Mouse (Mus musculus) lung, postnatal 0 days (tissue): ENCODE data around the gene Olfr1248. TPM values are rescaled to one million over a fixed set of nuclear protein-coding genes. Genes with fewer than 3 reads are reported as not detected.
"Not testable (repeated sequence)": the region's sequence is repeated elsewhere in the genome, so short reads cannot be mapped to it uniquely, and the experiment has no call there.

Source experiments
- ATAC-seq: fragments of 200-750 bp; cut with Nextera tagmentation; 2 replicates; pipeline ENCODE4 v1.8.0; 2017; ENCODE audit warnings: moderate library complexity
- DNase-seq: peaks from one replicate; pipeline ENCODE4 v3.0.0-alpha.2; 2016; ENCODE audit warnings: low spot score
- H3K27ac ChIP-seq: fragments of 300-500 bp; sonication (generic); 2 replicates; pipeline ENCODE4 v1.5.1; 2014; ENCODE audit warnings: antibody characterized with exemption, mild to moderate bottlenecking, low read length, mixed read lengths
- H3K27me3 ChIP-seq: fragments of 300-500 bp; sonication (generic); replicated peaks from 2 replicates; pipeline ENCODE4 v1.6.1; 2014; ENCODE audit warnings: low read length, mixed read lengths; ENCODE audit not compliant: insufficient read depth
- H3K36me3 ChIP-seq: fragments of 300-500 bp; sonication (generic); 2 replicates; pipeline ENCODE4 v1.6.1; 2014; ENCODE audit warnings: low read length, mixed read lengths; ENCODE audit not compliant: insufficient read depth
- H3K4me1 ChIP-seq: fragments of 300-500 bp; sonication (generic); 2 replicates; pipeline ENCODE4 v1.6.1; 2014; ENCODE audit warnings: antibody characterized with exemption, low read depth, low read length, mixed read lengths; ENCODE audit not compliant: insufficient read depth
- H3K4me2 ChIP-seq: fragments of 300-500 bp; sonication (generic); replicated peaks from 2 replicates; pipeline ENCODE4 v1.6.1; 2014; ENCODE audit warnings: low read depth, mild to moderate bottlenecking, low read length, moderate library complexity, mixed read lengths
- H3K4me3 ChIP-seq: fragments of 300-500 bp; sonication (generic); 2 replicates; pipeline ENCODE4 v1.5.1; 2014; ENCODE audit warnings: low read depth, low read length
- H3K9ac ChIP-seq: fragments of 300-500 bp; sonication (generic); replicated peaks from 2 replicates; pipeline ENCODE4 v1.6.1; 2014; ENCODE audit warnings: low read depth, mild to moderate bottlenecking
- H3K9me3 ChIP-seq: fragments of 300-500 bp; sonication (generic); 2 replicates; pipeline ENCODE4 v1.6.1; 2016; ENCODE audit warnings: low read length, mixed read lengths
- CTCF ChIP-seq: IDR thresholded peaks from 2 replicates; pipeline ENCODE4 v1.5.1; 2016; ENCODE audit warnings: antibody characterized with exemption, mild to moderate bottlenecking
- EP300 ChIP-seq: IDR thresholded peaks from 2 replicates; pipeline ENCODE4 v1.6.1; 2016; ENCODE audit warnings: antibody characterized with exemption, mild to moderate bottlenecking, control low read depth
- WGBS: fragments of 180-500 bp; shearing (Covaris S2); extraction: QIAGEN DNeasy Blood & Tissue Kit; methylation state at CpG from one replicate; pipeline ENCODE4 v1.1.7; 2014; 5-methylcytosine and 5-hydroxymethylcytosine counted together
- polyA plus RNA-seq: library from polyadenylated mRNA; unstranded; fragments of >200 nt; fragmentation: Nextera tagmentation; extraction: Ambion mirVana; gene quantifications from 2 replicates; pipeline ENCODE4 v1.2.1, GENCODE M21; 2015

The Olfr1248 gene
- not detected in 2 replicates for polyA plus RNA-seq

DNA sequence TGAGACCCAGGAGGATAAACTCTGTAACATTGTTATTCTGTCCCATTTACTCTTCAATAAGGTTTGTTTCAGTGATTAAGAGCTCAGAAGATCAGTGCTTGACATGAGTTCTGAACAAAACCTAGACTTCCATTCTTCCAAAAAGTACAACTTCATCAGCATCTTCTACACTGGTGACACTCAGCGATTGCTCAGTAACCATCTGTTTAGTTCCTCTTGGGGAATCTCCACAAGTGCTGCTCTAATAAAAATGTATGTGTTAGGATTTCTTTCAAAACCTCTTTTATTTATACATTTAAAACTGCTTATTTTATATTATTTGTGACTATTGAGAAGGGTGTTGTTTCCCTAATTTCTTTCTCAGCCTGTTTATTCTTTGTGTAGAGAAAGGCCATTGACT lies at the start of gene Olfr1248:
Gene Olfr1248 (minus strand): TSS at position 101 of the 400 bp plus-strand sequence.
- WGBS, result 91% methylated on average over 1 of the region's 1 CpGs
- H3K27me3 ChIP-seq, ATAC-seq, DNase-seq, H3K9me3 ChIP-seq, H3K4me2 ChIP-seq, H3K27ac ChIP-seq, H3K4me3 ChIP-seq, H3K36me3 ChIP-seq, H3K9ac ChIP-seq, H3K4me1 ChIP-seq: not testable (repeated sequence)

- DNase-seq (no peak), ATAC-seq (no peak)
- no peak within 1 kb of the TSS for H3K4me3 ChIP-seq
- H3K9me3 ChIP-seq, result no peaks in the 10 kb centered on the region
- no peaks in the 10 kb centered on the region for H3K36me3 ChIP-seq
- no peak within 1 kb of the TSS for H3K27ac ChIP-seq
- TF ChIP-seq EP300, result no peak
- TF ChIP-seq CTCF, result no peak
- no peaks in the 10 kb centered on the region for H3K4me1 ChIP-seq
- H3K4me2 ChIP-seq, result no peak within 1 kb of the TSS
- no peaks in the 10 kb centered on the region for H3K27me3 ChIP-seq
- H3K9ac ChIP-seq, result no peak within 1 kb of the TSS
Observed at GRCm38 (mm10) chr2:89661367-89661766, 43.3 kb upstream of the Olfr1248 start, which contains the start of gene Olfr1250. Gene Olfr1250, minus strand, starts transcription at chr2:89661467.

DNA sequence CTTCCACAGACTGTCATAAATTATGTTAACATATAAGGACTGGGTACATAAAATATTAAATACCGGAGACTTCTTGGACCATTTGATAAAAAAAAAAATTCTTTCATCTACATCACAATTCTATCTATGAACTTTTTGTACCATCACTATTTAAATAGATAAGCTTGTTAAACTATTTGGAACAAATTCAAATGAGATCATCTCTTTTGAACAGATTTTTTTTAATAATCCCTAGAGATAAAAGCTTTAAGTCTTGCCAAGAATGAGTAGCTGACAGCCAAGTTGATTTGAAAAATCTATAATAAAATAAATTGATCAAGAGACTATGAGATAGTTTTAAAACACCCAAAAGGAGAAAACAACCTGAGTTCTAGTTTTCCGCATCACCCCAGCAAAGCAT lies 16.8 kb upstream of the Olfr1248 start, which contains the start of gene Olfr1249:
Gene Olfr1249 (minus strand): TSS at position 101 of the 400 bp plus-strand sequence.
- TF ChIP-seq EP300, result no peak
- TF ChIP-seq CTCF, result no peak
- H3K4me1 ChIP-seq, result no peaks in the 10 kb centered on the region
- H3K27ac ChIP-seq, result no peak within 1 kb of the TSS
- H3K36me3 ChIP-seq, result no peaks in the 10 kb centered on the region
- ATAC-seq (no peak), DNase-seq (no peak)
- H3K9ac ChIP-seq, result no peak within 1 kb of the TSS
- no peaks in the 10 kb centered on the region for H3K9me3 ChIP-seq
- H3K27me3 ChIP-seq, result no peaks in the 10 kb centered on the region
- no peak within 1 kb of the TSS for H3K4me2 ChIP-seq
- 85% methylated on average over 2 of the region's 2 CpGs for WGBS
- H3K4me3 ChIP-seq, result no peak within 1 kb of the TSS

- Histone ChIP-seq H3K4me1 (no peaks in the 10 kb centered on the region), H3K9ac (no peak within 1 kb of the TSS), H3K27ac (no peak within 1 kb of the TSS), H3K36me3 (no peaks in the 10 kb centered on the region), H3K4me3 (no peak within 1 kb of the TSS), H3K9me3 (no peaks in the 10 kb centered on the region), H3K4me2 (no peak within 1 kb of the TSS), H3K27me3 (no peaks in the 10 kb centered on the region)
- ATAC-seq (no peak), DNase-seq (no peak)
- WGBS, result 88% methylated on average over 2 of the region's 2 CpGs
- TF ChIP-seq EP300, result no peak
- no peak for TF ChIP-seq CTCF
Observed at GRCm38 (mm10) chr2:89614030-89614429, 4.0 kb downstream of the Olfr1248 start, which contains the start of gene Olfr1247. Gene Olfr1247, minus strand, starts transcription at chr2:89614130.

DNA sequence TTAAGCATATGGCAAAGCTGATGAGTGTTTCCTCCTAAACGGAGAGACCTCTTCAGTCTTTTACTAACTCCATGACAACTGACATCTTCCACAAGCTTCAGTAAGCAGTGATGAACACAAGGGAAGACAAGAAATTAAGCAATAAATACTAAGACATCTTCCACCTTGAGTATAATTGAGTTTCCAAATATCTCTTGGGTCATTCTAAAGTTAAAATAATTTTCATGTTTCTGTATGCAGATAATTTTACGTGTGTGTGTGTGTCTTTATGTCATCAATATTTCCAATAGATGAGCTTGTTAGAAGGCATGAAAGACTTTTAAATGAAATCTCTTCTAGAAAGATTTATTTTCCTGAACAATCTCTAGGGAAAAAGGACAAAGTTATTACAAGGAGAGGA lies 25.0 kb downstream of the Olfr1248 start, which contains the start of gene Olfr1246:
Gene Olfr1246 (minus strand): TSS at position 101 of the 400 bp plus-strand sequence.
- Histone ChIP-seq H3K4me1 (no peaks in the 10 kb centered on the region), H3K27me3 (no peaks in the 10 kb centered on the region), H3K4me2 (no peak within 1 kb of the TSS), H3K9me3 (no peaks in the 10 kb centered on the region), H3K9ac (no peak within 1 kb of the TSS), H3K4me3 (no peak within 1 kb of the TSS), H3K36me3 (no peaks in the 10 kb centered on the region), H3K27ac (no peak within 1 kb of the TSS)
- WGBS, result 70% methylated on average over 2 of the region's 2 CpGs
- ATAC-seq (no peak), DNase-seq (no peak)
- TF ChIP-seq EP300, result no peak
- TF ChIP-seq CTCF, result no peak

DNA sequence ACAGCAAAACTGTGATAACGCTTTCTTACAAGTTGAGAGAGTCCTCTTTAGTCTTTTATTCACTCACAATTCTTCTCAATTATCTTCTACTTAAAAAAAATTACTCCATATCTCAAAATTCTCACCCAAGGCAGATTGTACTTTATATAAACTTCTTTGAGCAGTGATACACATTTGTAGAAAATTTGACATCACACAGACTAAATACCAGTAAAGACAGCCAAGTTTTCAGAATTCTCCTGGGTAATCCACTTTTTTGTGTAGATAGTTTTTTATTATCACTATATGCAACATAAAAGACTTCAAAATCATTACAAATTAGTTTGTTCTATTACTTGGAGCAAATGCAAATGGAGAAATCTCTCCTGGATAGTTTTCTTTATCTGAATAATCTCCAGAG lies 39.7 kb downstream of the Olfr1248 start, which contains the start of gene Olfr1245:
Gene Olfr1245 (minus strand): TSS at position 101 of the 400 bp plus-strand sequence.
- no peak for ATAC-seq

More for the DNA sequence above, 39.7 kb downstream of the Olfr1248 start, which contains the start of gene Olfr1245:
- Histone ChIP-seq H3K4me2 (no peak within 1 kb of the TSS), H3K27me3 (no peaks in the 10 kb centered on the region), H3K9me3 (no peaks in the 10 kb centered on the region), H3K36me3 (no peaks in the 10 kb centered on the region), H3K4me1 (no peaks in the 10 kb centered on the region), H3K9ac (no peak within 1 kb of the TSS), H3K4me3 (no peak within 1 kb of the TSS), H3K27ac (no peak within 1 kb of the TSS)
- DNase-seq, result no peak
- WGBS, result 67% methylated on average over 1 of the region's 1 CpGs
- TF ChIP-seq CTCF (no peak), EP300 (no peak)

Other genes starting within 250 kb of the Olfr1248 start
- not detected in 2 replicates for gene Olfr1238, start 208.6 kb downstream of the Olfr1248 start, polyA plus RNA-seq
- gene Olfr1239, start 197.8 kb downstream of the Olfr1248 start, polyA plus RNA-seq, result not detected in 2 replicates
- gene Olfr1240, start 175.2 kb downstream of the Olfr1248 start, polyA plus RNA-seq, result not detected in 2 replicates
- gene Olfr1241, start 131.1 kb downstream of the Olfr1248 start, polyA plus RNA-seq, result not detected in 2 replicates
- gene Olfr1242, start 119.9 kb downstream of the Olfr1248 start, polyA plus RNA-seq, result not detected in 2 replicates
- gene Olfr1243, start 86.8 kb downstream of the Olfr1248 start, polyA plus RNA-seq, result not detected in 2 replicates
- not detected in 2 replicates for gene Olfr1245, start 39.8 kb downstream of the Olfr1248 start, polyA plus RNA-seq
- not detected in 2 replicates for gene Olfr1246, start 25.1 kb downstream of the Olfr1248 start, polyA plus RNA-seq
- not detected in 2 replicates for gene Olfr1247, start 4.1 kb downstream of the Olfr1248 start, polyA plus RNA-seq
- not detected in 2 replicates for gene Olfr1249, start 16.7 kb upstream of the Olfr1248 start, polyA plus RNA-seq
- gene Olfr1250, start 43.2 kb upstream of the Olfr1248 start, polyA plus RNA-seq, result not detected in 2 replicates
- gene Olfr1251, start 53.7 kb upstream of the Olfr1248 start, polyA plus RNA-seq, result not detected in 2 replicates
- not detected in 2 replicates for gene Olfr1252, start 106.8 kb upstream of the Olfr1248 start, polyA plus RNA-seq
- gene Olfr1253, start 138.8 kb upstream of the Olfr1248 start, polyA plus RNA-seq, result not detected in 2 replicates
- gene Olfr1254, start 175.4 kb upstream of the Olfr1248 start, polyA plus RNA-seq, result not detected in 2 replicates
- gene Olfr1255, start 193.8 kb upstream of the Olfr1248 start, polyA plus RNA-seq, result not detected in 2 replicates
- gene Olfr1256, start 223.3 kb upstream of the Olfr1248 start, polyA plus RNA-seq, result not detected in 2 replicates
- not detected in 2 replicates for gene Olfr48, start 230.0 kb upstream of the Olfr1248 start, polyA plus RNA-seq